In the genomic region with DNA sequence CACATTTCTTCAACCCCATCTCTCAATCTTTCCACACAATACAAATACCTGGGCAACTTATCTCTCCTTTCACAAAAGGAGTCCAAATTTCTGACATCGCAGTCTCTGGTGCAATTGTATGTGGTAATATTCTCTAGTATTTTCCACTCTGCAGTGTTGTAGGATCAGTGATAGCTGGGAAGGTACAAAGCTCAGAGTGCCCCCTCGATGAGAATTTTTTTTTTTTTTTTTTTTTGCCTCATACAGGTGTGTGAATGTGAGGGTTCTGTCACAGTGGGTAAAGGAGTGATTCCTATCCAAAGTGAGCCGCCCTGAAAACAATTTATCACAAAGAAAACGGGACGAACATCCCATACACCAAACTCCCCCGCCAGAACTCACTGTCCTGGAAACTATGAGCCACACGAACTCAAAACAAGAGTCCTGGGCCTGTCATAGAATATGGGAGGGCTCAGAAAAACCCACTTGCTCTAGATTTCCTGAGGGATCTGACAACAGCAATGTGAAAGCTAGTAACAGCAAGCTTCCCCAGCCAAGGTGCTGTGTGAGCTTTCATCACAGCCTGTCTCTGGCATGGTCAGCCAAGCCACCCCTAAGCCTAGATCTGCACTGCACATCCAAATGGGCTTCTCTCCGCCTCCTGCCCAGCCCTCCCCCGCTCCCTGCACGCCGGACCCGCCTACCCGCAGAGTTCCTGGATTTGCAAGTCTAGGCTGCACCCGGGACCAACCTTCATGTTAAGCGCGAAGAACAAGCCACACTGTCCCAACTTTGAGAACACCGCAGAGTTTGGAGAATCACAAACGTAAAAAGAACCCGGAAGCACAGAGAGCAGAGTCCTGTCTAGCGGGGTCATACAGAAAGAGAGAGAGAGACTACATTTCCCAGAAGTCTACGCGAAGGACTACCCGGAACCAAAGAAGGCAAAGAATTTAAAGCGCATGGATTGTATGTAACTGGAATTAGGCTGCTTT, we compare ENCODE assay signal across 8 mouse cellular contexts. TPM values are rescaled to one million over a fixed set of nuclear protein-coding genes. Genes with fewer than 3 reads are reported as not detected.
DNase-seq lines count a peak whose midpoint lies in the region; ATAC-seq and TF ChIP-seq lines count a peak whose summit lies in the region.

Zfp85 (minus strand) TSS at position 896 of the 974 bp plus-strand sequence.

- 7% methylated on average over 24 of the region's 24 CpGs for WGBS in forebrain, embryonic 15.5 days
- WGBS in neural tube, embryonic 15.5 days: 9% methylated on average over 24 of the region's 24 CpGs

- peaks cover 4% of the 10 kb centered on the region for H3K4me1 ChIP-seq in G1E (ENCODE audit: insufficient read depth, low read depth, low read length)
- H3K4me1 ChIP-seq in forebrain, embryonic 15.5 days: peaks cover 8% of the 10 kb centered on the region
- H3K4me1 ChIP-seq in neural tube, embryonic 15.5 days: peaks cover 14% of the 10 kb centered on the region

- no peaks in the 10 kb centered on the region for H3K9me3 ChIP-seq in G1E (replicated peaks)
- no peaks in the 10 kb centered on the region for H3K9me3 ChIP-seq in forebrain, embryonic 15.5 days
- H3K9me3 ChIP-seq in neural tube, embryonic 15.5 days (replicated peaks): no peaks in the 10 kb centered on the region

- peak within 1 kb of the TSS; percentile 76 for H3K4me3 ChIP-seq in G1E (ENCODE audit: low read depth, low read length)
- peak within 1 kb of the TSS; percentile 72 for H3K4me3 ChIP-seq in forebrain, embryonic 15.5 days
- H3K4me3 ChIP-seq in neural tube, embryonic 15.5 days (replicated peaks): peak within 1 kb of the TSS; percentile 75

- peak within 1 kb of the TSS; percentile 62 for H3K27ac ChIP-seq in forebrain, embryonic 15.5 days (replicated peaks)
- peak within 1 kb of the TSS; percentile 79 for H3K27ac ChIP-seq in neural tube, embryonic 15.5 days (replicated peaks)

- peak; percentile 47 for DNase-seq in G1E (ENCODE audit: low spot score)
- peak; percentile 67 to 72 for DNase-seq in cerebellum, adult 18-20 months
- DNase-seq in heart, postnatal 25 days (ENCODE audit: low spot score): peak; percentile 28
- peak; percentile 33 to 66 for DNase-seq in layer of hippocampus, adult 18-20 months (ENCODE audit: low spot score in 2 of 2)
- DNase-seq in lung, adult 18-20 months: peak; percentile 65 to 68
- peak; percentile 78 for DNase-seq in testis, postnatal 10 days (ENCODE audit: low spot score)

- intact Hi-C loops in heart, postnatal 25 days (cut with DNase I): loop anchor here (2.0 to 5.0 kb wide), 3 partner anchors 24 to 58 kb away; partner anchors contain the start of genes Zfp273, Zfp493 and Zfp65

- H3K4me2 ChIP-seq in forebrain, embryonic 15.5 days (replicated peaks): peak within 1 kb of the TSS; percentile 61
- H3K4me2 ChIP-seq in neural tube, embryonic 15.5 days: peak within 1 kb of the TSS; percentile 73

- no peaks in the 10 kb centered on the region for H3K27me3 ChIP-seq in G1E (ENCODE audit: insufficient read depth, low read length)
- no peaks in the 10 kb centered on the region for H3K27me3 ChIP-seq in forebrain, embryonic 15.5 days
- H3K27me3 ChIP-seq in neural tube, embryonic 15.5 days (replicated peaks): no peaks in the 10 kb centered on the region

- H3K9ac ChIP-seq in forebrain, embryonic 15.5 days (replicated peaks): peak within 1 kb of the TSS; percentile 77
- peak within 1 kb of the TSS; percentile 60 for H3K9ac ChIP-seq in neural tube, embryonic 15.5 days (replicated peaks)

- peaks cover 7% of the 10 kb centered on the region for H3K36me3 ChIP-seq in G1E (replicated peaks)
- peaks cover 8% of the 10 kb centered on the region for H3K36me3 ChIP-seq in forebrain, embryonic 15.5 days
- H3K36me3 ChIP-seq in neural tube, embryonic 15.5 days: peaks cover 12% of the 10 kb centered on the region

- no peak for TF ChIP-seq CTCF in G1E (IDR thresholded peaks at IDR 0.05; ENCODE audit: low read depth, low read length)

- ATAC-seq in G1E (ENCODE audit: extremely low read depth, insufficient number of reproducible peaks, low FRiP score, poor library complexity, severe bottlenecking): peak; percentile 94
- peak; percentile 96 for ATAC-seq in forebrain, embryonic 15.5 days (replicated peaks)
- peak; percentile 96 for ATAC-seq in neural tube, embryonic 15.5 days (ENCODE audit: low FRiP score)

RNA-seq across cellular contexts. Expression of gene Zfp85, which starts in this region (rescaled TPM):
- total RNA-seq in G1E (2014; fragmentation: Nextera tagmentation) (9.5 and 9.9 TPM in 2 replicates), G1E (2017) (9.2 and 9.5 TPM in 2 replicates)
- polyA plus RNA-seq in G1E (2012): 0.17 and 0.20 TPM in 2 replicates
- polyA plus RNA-seq in forebrain, embryonic 15.5 days (2015; fragmentation: Nextera tagmentation; extraction: Ambion mirVana): 7.1 and 8.6 TPM in 2 replicates
- total RNA-seq in heart, postnatal 25 days (2021): 1 to 10 TPM; 1.8 to 2.4 TPM
- total RNA-seq in layer of hippocampus, adult 18-20 months (2021): 1 to 10 TPM; 7.0 to 7.8 TPM
- polyA plus RNA-seq in neural tube, embryonic 15.5 days (2015; fragmentation: Nextera tagmentation; extraction: Ambion mirVana): 6.5 and 8.1 TPM in 2 replicates

Comparison
In these comparisons a context has a peak if more than half of its experiments do, and no peak if none do; other contexts are left out.
1. Peak in every context shown above with its lines: DNase-seq, ATAC-seq, H3K4me3 ChIP-seq and H3K27ac ChIP-seq.
2. DNase-seq: peak in every context shown above with its lines; median percentile 78 in testis, postnatal 10 days; 70 in cerebellum, adult 18-20 months; 66 in lung, adult 18-20 months; 50 in layer of hippocampus, adult 18-20 months; 47 in G1E; 28 in heart, postnatal 25 days.